10 mouse cellular contexts compared by ENCODE assay signal in the genomic region with DNA sequence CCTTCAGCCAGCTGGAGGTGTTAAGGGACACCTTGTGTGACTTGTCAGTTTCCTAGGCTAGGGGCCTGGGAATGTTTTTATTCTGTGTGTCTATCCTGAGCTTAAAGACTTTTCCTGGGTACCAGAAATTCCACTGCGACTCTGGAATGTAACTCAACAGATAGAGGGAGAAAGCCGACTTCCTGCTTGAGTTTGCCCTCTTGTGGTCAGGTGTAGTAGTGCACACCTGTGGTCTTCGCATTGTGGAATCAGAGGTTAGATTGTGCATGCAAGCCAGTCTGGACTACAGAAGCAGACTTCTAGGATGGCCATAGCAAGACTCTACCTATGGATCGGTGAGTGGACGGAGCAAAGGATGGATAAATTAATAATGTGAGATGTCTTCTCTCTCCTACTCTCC. TPM values are rescaled to one million over a fixed set of nuclear protein-coding genes. Genes with fewer than 3 reads are reported as not detected.
A peak's percentile ranks its signal among the peaks of the same experiment; 100 is the strongest.
DNase-seq lines count a peak whose midpoint lies in the region; ATAC-seq and TF ChIP-seq lines count a peak whose summit lies in the region.
"Had no signal": no experiment of that assay in that cellular context is flagged by ENCODE, and none has a peak within 500 bp of the region (broad histone marks: within the 10 kb centered on the region; RNA-seq: fewer than 3 reads in every experiment).

No protein-coding gene starts in this region.

- no peaks in the 10 kb centered on the region for H3K79me2 ChIP-seq in liver, adult 2 months (ENCODE audit: control insufficient read depth, insufficient read depth, low read length)

- H3K4me2 ChIP-seq in liver, embryonic 12.5 days, result no peak overlapping the region
- H3K4me2 ChIP-seq in embryonic facial prominence, embryonic 11.5 days (ENCODE audit: low read depth, low read length), result no peak overlapping the region
- H3K4me2 ChIP-seq in lung, postnatal 0 days (replicated peaks; ENCODE audit: low read depth, low read length), result no peak overlapping the region
- H3K4me2 ChIP-seq: embryonic facial prominence, embryonic 13.5 days; limb, embryonic 13.5 days had no signal

- no peak for ATAC-seq in liver, embryonic 12.5 days
- no peak for ATAC-seq in embryonic facial prominence, embryonic 11.5 days (replicated peaks; ENCODE audit: insufficient number of reproducible peaks, low FRiP score, low TSS enrichment, low read depth)
- no peak for ATAC-seq in lung, postnatal 0 days

- WGBS in liver, adult 2 months, result 26% methylated on average over 5 of the region's 5 CpGs
- 41% methylated on average over 5 of the region's 5 CpGs for WGBS in liver, embryonic 12.5 days (ENCODE audit: insufficient replicate concordance)
- 51% methylated on average over 5 of the region's 5 CpGs for whole genome bisulfite sequencing in embryonic facial prominence, embryonic 11.5 days
- 48% methylated on average over 5 of the region's 5 CpGs for WGBS in lung, postnatal 0 days
- 69% methylated on average over 5 of the region's 5 CpGs for WGBS in thymus, adult 2 months

- no peaks in the 10 kb centered on the region for H3K27me3 ChIP-seq in liver, adult 2 months (ENCODE audit: control insufficient read depth, insufficient read depth, low read length)
- H3K27me3 ChIP-seq in liver, embryonic 12.5 days (replicated peaks), result no peaks in the 10 kb centered on the region
- H3K27me3 ChIP-seq in embryonic facial prominence, embryonic 11.5 days (ENCODE audit: control insufficient read depth, insufficient read depth, low read length), result no peaks in the 10 kb centered on the region
- no peaks in the 10 kb centered on the region for H3K27me3 ChIP-seq in lung, postnatal 0 days (replicated peaks; ENCODE audit: insufficient read depth, low read length)
- H3K27me3 ChIP-seq in thymus, adult 2 months (ENCODE audit: control insufficient read depth, insufficient read depth, low read length), result no peaks in the 10 kb centered on the region
- H3K27me3 ChIP-seq: embryonic facial prominence, embryonic 13.5 days; limb, embryonic 13.5 days had no signal

- peaks cover 3% of the 10 kb centered on the region; the same call in 1 of the 2 replicates for H3K4me1 ChIP-seq in liver, adult 2 months (ENCODE audit: control insufficient read depth, insufficient read depth, low read length)
- peaks cover 10% of the 10 kb centered on the region for H3K4me1 ChIP-seq in liver, embryonic 12.5 days
- no peaks in the 10 kb centered on the region for H3K4me1 ChIP-seq in embryonic facial prominence, embryonic 11.5 days (ENCODE audit: control insufficient read depth, insufficient read depth, low read length)
- no peaks in the 10 kb centered on the region; the same call in 1 of the 2 replicates for H3K4me1 ChIP-seq in lung, postnatal 0 days (ENCODE audit: insufficient read depth, low read depth, low read length)
- H3K4me1 ChIP-seq in thymus, adult 2 months (replicated peaks; ENCODE audit: control insufficient read depth, insufficient read depth, low read length), result no peaks in the 10 kb centered on the region

- H3K9ac ChIP-seq in liver, adult 2 months (ENCODE audit: low read depth, low read length), result no peak overlapping the region
- no peak overlapping the region for H3K9ac ChIP-seq in liver, embryonic 12.5 days
- H3K9ac ChIP-seq in embryonic facial prominence, embryonic 11.5 days (replicated peaks; ENCODE audit: low read length), result no peak overlapping the region
- no peak overlapping the region for H3K9ac ChIP-seq in lung, postnatal 0 days (replicated peaks; ENCODE audit: low read depth)
- H3K9ac ChIP-seq: embryonic facial prominence, embryonic 13.5 days; limb, embryonic 13.5 days had no signal

- peak; percentile 66 for TF ChIP-seq CTCF in liver, adult 2 months (IDR thresholded peaks at IDR 0.05; ENCODE audit: low read depth, low read length)
- TF ChIP-seq CTCF in lung, postnatal 0 days (IDR thresholded peaks at IDR 0.05), result peak; percentile 82
- TF ChIP-seq CTCF in thymus, adult 2 months (IDR thresholded peaks at IDR 0.05; ENCODE audit: borderline replicate concordance, control insufficient read depth, extremely low read depth, insufficient read depth, low read length, poor library complexity), result no peak

- no peaks in the 10 kb centered on the region for H3K9me3 ChIP-seq in liver, embryonic 12.5 days (replicated peaks)
- no peaks in the 10 kb centered on the region for H3K9me3 ChIP-seq in embryonic facial prominence, embryonic 11.5 days (replicated peaks; ENCODE audit: control insufficient read depth, low read length)
- no peaks in the 10 kb centered on the region for H3K9me3 ChIP-seq in lung, postnatal 0 days (ENCODE audit: low read length)
- H3K9me3 ChIP-seq: embryonic facial prominence, embryonic 13.5 days; limb, embryonic 13.5 days had no signal

- TF ChIP-seq EP300 in lung, postnatal 0 days (IDR thresholded peaks at IDR 0.05), result no peak

- H3K36me3 ChIP-seq in liver, adult 2 months (ENCODE audit: control insufficient read depth, insufficient read depth, low read length), result no peaks in the 10 kb centered on the region
- H3K36me3 ChIP-seq in liver, embryonic 12.5 days, result no peaks in the 10 kb centered on the region
- H3K36me3 ChIP-seq in embryonic facial prominence, embryonic 11.5 days (replicated peaks; ENCODE audit: control insufficient read depth, insufficient read depth, low read depth, low read length), result no peaks in the 10 kb centered on the region
- no peaks in the 10 kb centered on the region for H3K36me3 ChIP-seq in lung, postnatal 0 days (ENCODE audit: insufficient read depth, low read length)
- H3K36me3 ChIP-seq in thymus, adult 2 months (ENCODE audit: control insufficient read depth, insufficient read depth, low read length), result no peaks in the 10 kb centered on the region
- H3K36me3 ChIP-seq: embryonic facial prominence, embryonic 13.5 days; limb, embryonic 13.5 days had no signal

- no peak for TF ChIP-seq POLR2A in liver, adult 2 months (IDR thresholded peaks at IDR 0.05; ENCODE audit: extremely low read depth, insufficient read depth, low read length)
- TF ChIP-seq POLR2A in thymus, adult 2 months (IDR thresholded peaks at IDR 0.05; ENCODE audit: control insufficient read depth, extremely low read depth, insufficient read depth, low read length, poor library complexity), result no peak

- no peak overlapping the region for H3K27ac ChIP-seq in liver, adult 2 months (replicated peaks; ENCODE audit: insufficient read depth, low read depth, low read length)
- no peak overlapping the region for H3K27ac ChIP-seq in liver, embryonic 12.5 days
- H3K27ac ChIP-seq in embryonic facial prominence, embryonic 11.5 days (replicated peaks; ENCODE audit: low read depth, low read length), result no peak overlapping the region
- no peak overlapping the region for H3K27ac ChIP-seq in lung, postnatal 0 days (ENCODE audit: low read length)
- H3K27ac ChIP-seq in thymus, adult 2 months (ENCODE audit: control insufficient read depth, insufficient read depth, low read length), result no peak overlapping the region
- H3K27ac ChIP-seq: embryonic facial prominence, embryonic 13.5 days; limb, embryonic 13.5 days had no signal

- H3K4me3 ChIP-seq in liver, adult 2 months (ENCODE audit: insufficient read depth, low read depth, low read length), result no peak overlapping the region
- no peak overlapping the region for H3K4me3 ChIP-seq in liver, embryonic 12.5 days
- no peak overlapping the region for H3K4me3 ChIP-seq in embryonic facial prominence, embryonic 11.5 days (ENCODE audit: low read depth, low read length)
- H3K4me3 ChIP-seq in lung, postnatal 0 days (ENCODE audit: low read depth, low read length), result no peak overlapping the region
- no peak overlapping the region for H3K4me3 ChIP-seq in thymus, adult 2 months (ENCODE audit: control insufficient read depth, insufficient read depth, low read length)
- H3K4me3 ChIP-seq: embryonic facial prominence, embryonic 13.5 days; limb, embryonic 13.5 days had no signal

- peak; percentile 67 for DNase-seq in liver, adult 2 months (ENCODE audit: extremely low read depth, low read depth, low spot score)
- peak; percentile 36 for DNase-seq in WW6 (ENCODE audit: low read depth, low spot score)
- DNase-seq in embryonic facial prominence, embryonic 11.5 days (ENCODE audit: low spot score), result peak; percentile 63
- DNase-seq in lung, postnatal 0 days (ENCODE audit: low spot score), result peak; percentile 72
- peak; percentile 63 for DNase-seq in thymus, adult 2 months
- no peak for DNase-seq in layer of hippocampus, adult 18-20 months (ENCODE audit: low spot score in 2 of 2)
- DNase-seq in adrenal gland, adult 8-10 months, result no peak

RNA-seq across cellular contexts. Expression of gene Gm10309, which starts 33.3 kb away (rescaled TPM):
- 0.07 TPM in 1 of 2 replicates, not detected in the other for total RNA-seq in liver, adult 2 months (2014; rRNA removed)
- not detected in 2 replicates for polyA plus RNA-seq in liver, adult 2 months (2012; rRNA removed)
- 0.07 and 0.11 TPM in 2 replicates for polyA plus RNA-seq in liver, embryonic 12.5 days (2016; fragmentation: Nextera tagmentation; extraction: Ambion mirVana)
- 0.14 TPM in 1 of 2 replicates, not detected in the other for polyA plus RNA-seq in embryonic facial prominence, embryonic 11.5 days (2014; fragmentation: Nextera tagmentation; extraction: Ambion mirVana)
- 0.30 and 0.54 TPM in 2 replicates for polyA plus RNA-seq in lung, postnatal 0 days (2015; fragmentation: Nextera tagmentation; extraction: Ambion mirVana)
- polyA plus RNA-seq in thymus, adult 2 months (2012; rRNA removed), result not detected in 2 replicates
- total RNA-seq in layer of hippocampus, adult 18-20 months (2021), result not detected
- under 1 TPM in 1 of 4 experiments, not detected in 3; 0.28 TPM for total RNA-seq in adrenal gland, adult 8-10 months (2022)

Comparison
In these comparisons a context has a peak if more than half of its experiments do, and no peak if none do; other contexts are left out.
1. DNase-seq: peak in liver, adult 2 months (single experiment), WW6 (single experiment), embryonic facial prominence, embryonic 11.5 days (single experiment), lung, postnatal 0 days (single experiment) and thymus, adult 2 months (single experiment); none in layer of hippocampus, adult 18-20 months (0 of 2) and adrenal gland, adult 8-10 months (single experiment).